Mouse (Mus musculus): ENCODE measurements around the gene Tube1.

GRCm38 (mm10) chr10:39162666-39163484, 29.1 kb downstream of the Tube1 start:
- TF ChIP-seq CTCF (IDR thresholded peaks at IDR 0.05; ENCODE audit: low read depth, low read length): no peak
- no peak for TF ChIP-seq POLR2A (IDR thresholded peaks at IDR 0.05; ENCODE audit: extremely low read depth, insufficient read depth, low read length)

Measured in liver, adult 2 months (tissue).